Mouse (Mus musculus): ENCODE results near the gene Slc37a1.

DNA sequence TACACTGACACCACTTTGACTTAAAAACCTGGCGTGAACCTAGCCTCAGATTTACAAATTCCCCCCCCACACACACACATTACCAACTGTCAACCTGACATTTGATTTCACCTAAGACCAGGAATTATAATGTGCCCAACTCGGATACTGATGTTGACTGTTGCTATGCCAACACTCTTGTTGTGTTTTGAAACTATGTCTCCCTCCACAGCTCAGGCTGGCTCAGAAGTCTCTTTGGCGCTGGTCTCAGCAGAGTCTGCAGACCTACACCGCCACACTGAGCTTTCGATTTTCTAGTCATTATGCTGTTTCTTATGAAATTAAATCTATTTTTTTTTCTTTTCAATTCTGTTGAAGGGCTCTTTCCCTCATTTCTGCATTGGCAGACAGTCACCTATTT is 23.9 kb upstream of the Slc37a1 start:
- TF ChIP-seq POLR2A (IDR thresholded peaks at IDR 0.05; ENCODE audit: borderline replicate concordance, control insufficient read depth, low read depth, low read length) (no peak), CTCF (IDR thresholded peaks at IDR 0.05; ENCODE audit: control insufficient read depth, insufficient read depth, low read length) (no peak)

Measured in bone marrow, adult 2 months (tissue).